Mouse (Mus musculus): ENCODE results near the gene Tspan7. TPM values are rescaled to one million over a fixed set of nuclear protein-coding genes. Genes with fewer than 3 reads are reported as not detected.

Gene Tspan7
- 74.4 and 74.5 TPM in 2 replicates for polyA plus RNA-seq (2014; fragmentation: Nextera tagmentation; extraction: Ambion mirVana)

GRCm38 (mm10) chrX:10484872-10485569, at the start of gene Tspan7:
Gene Tspan7, plus strand, starts transcription at chrX:10485158.
- peak within 1 kb of the TSS; percentile 43 for H3K4me3 ChIP-seq (ENCODE audit: low read depth, low read length)
- peak within 1 kb of the TSS; percentile 51 for H3K9ac ChIP-seq (ENCODE audit: low read length)
- no peak within 1 kb of the TSS for H3K27ac ChIP-seq (ENCODE audit: low read depth, low read length)
- 16% methylated on average over 35 of the region's 41 CpGs for WGBS
- ATAC-seq (ENCODE audit: low FRiP score) (peak; percentile 88), DNase-seq (ENCODE audit: low spot score, missing footprints) (peak; percentile 94)
- peak within 1 kb of the TSS; percentile 51 for H3K4me2 ChIP-seq
- H3K36me3 ChIP-seq (ENCODE audit: control insufficient read depth, insufficient read depth, low read length), result no peaks in the 10 kb centered on the region
- H3K9me3 ChIP-seq (ENCODE audit: control insufficient read depth, low read length), result no peaks in the 10 kb centered on the region
- no peaks in the 10 kb centered on the region for H3K4me1 ChIP-seq (ENCODE audit: control insufficient read depth, insufficient read depth, low read length)
- no peaks in the 10 kb centered on the region for H3K27me3 ChIP-seq (ENCODE audit: control insufficient read depth, insufficient read depth, low read length)

GRCm38 (mm10) chrX:10449323-10449980, 35.5 kb upstream of the Tspan7 start:
- Histone ChIP-seq H3K36me3 (ENCODE audit: control insufficient read depth, insufficient read depth, low read length) (no peaks in the 10 kb centered on the region), H3K27ac (ENCODE audit: low read depth, low read length) (no peak overlapping the region), H3K4me3 (ENCODE audit: low read depth, low read length) (no peak overlapping the region), H3K4me2 (no peak overlapping the region), H3K27me3 (ENCODE audit: control insufficient read depth, insufficient read depth, low read length) (no peaks in the 10 kb centered on the region), H3K4me1 (ENCODE audit: control insufficient read depth, insufficient read depth, low read length) (no peaks in the 10 kb centered on the region), H3K9ac (ENCODE audit: low read length) (no peak overlapping the region), H3K9me3 (ENCODE audit: control insufficient read depth, low read length) (no peaks in the 10 kb centered on the region)
- ATAC-seq (ENCODE audit: low FRiP score), result no peak
- WGBS, result 85% methylated on average over 10 of the region's 10 CpGs
- DNase-seq (ENCODE audit: low spot score, missing footprints), result no peak

- H3K4me1 ChIP-seq (ENCODE audit: control insufficient read depth, insufficient read depth, low read length), result no peaks in the 10 kb centered on the region
- 56% methylated on average over 2 of the region's 2 CpGs for WGBS
- H3K4me3 ChIP-seq (ENCODE audit: low read depth, low read length), result no peak overlapping the region
- no peak overlapping the region for H3K27ac ChIP-seq (ENCODE audit: low read depth, low read length)
- H3K36me3 ChIP-seq (ENCODE audit: control insufficient read depth, insufficient read depth, low read length), result no peaks in the 10 kb centered on the region
- DNase-seq (ENCODE audit: low spot score, missing footprints), result no peak
- no peaks in the 10 kb centered on the region for H3K9me3 ChIP-seq (ENCODE audit: control insufficient read depth, low read length)
- ATAC-seq (ENCODE audit: low FRiP score), result no peak
- no peaks in the 10 kb centered on the region for H3K27me3 ChIP-seq (ENCODE audit: control insufficient read depth, insufficient read depth, low read length)
- H3K4me2 ChIP-seq, result no peak overlapping the region
- H3K9ac ChIP-seq (ENCODE audit: low read length), result no peak overlapping the region
Observed at GRCm38 (mm10) chrX:10450143-10451060, 34.6 kb upstream of the Tspan7 start.

- Histone ChIP-seq H3K9ac (ENCODE audit: low read length) (no peak overlapping the region), H3K27me3 (ENCODE audit: control insufficient read depth, insufficient read depth, low read length) (no peaks in the 10 kb centered on the region), H3K27ac (ENCODE audit: low read depth, low read length) (no peak overlapping the region), H3K9me3 (ENCODE audit: control insufficient read depth, low read length) (no peaks in the 10 kb centered on the region), H3K4me2 (no peak overlapping the region), H3K36me3 (ENCODE audit: control insufficient read depth, insufficient read depth, low read length) (no peaks in the 10 kb centered on the region), H3K4me3 (ENCODE audit: low read depth, low read length) (no peak overlapping the region), H3K4me1 (ENCODE audit: control insufficient read depth, insufficient read depth, low read length) (no peaks in the 10 kb centered on the region)
- no peak for ATAC-seq (ENCODE audit: low FRiP score)
- no peak for DNase-seq (ENCODE audit: low spot score, missing footprints)
- WGBS, result 54% methylated on average over 1 of the region's 1 CpGs
Observed at GRCm38 (mm10) chrX:10453798-10454197, 31.2 kb upstream of the Tspan7 start.

GRCm38 (mm10) chrX:10457256-10457655, 27.7 kb upstream of the Tspan7 start:
- H3K9ac ChIP-seq (ENCODE audit: low read length), result no peak overlapping the region
- H3K27me3 ChIP-seq (ENCODE audit: control insufficient read depth, insufficient read depth, low read length), result no peaks in the 10 kb centered on the region
- no peak overlapping the region for H3K4me2 ChIP-seq
- H3K4me1 ChIP-seq (ENCODE audit: control insufficient read depth, insufficient read depth, low read length), result no peaks in the 10 kb centered on the region
- WGBS, result 87% methylated on average over 3 of the region's 3 CpGs
- H3K27ac ChIP-seq (ENCODE audit: low read depth, low read length), result no peak overlapping the region
- H3K4me3 ChIP-seq (ENCODE audit: low read depth, low read length), result no peak overlapping the region
- no peaks in the 10 kb centered on the region for H3K36me3 ChIP-seq (ENCODE audit: control insufficient read depth, insufficient read depth, low read length)
- ATAC-seq (ENCODE audit: low FRiP score), result no peak
- no peaks in the 10 kb centered on the region for H3K9me3 ChIP-seq (ENCODE audit: control insufficient read depth, low read length)
- DNase-seq (ENCODE audit: low spot score, missing footprints), result no peak

- DNase-seq (ENCODE audit: low spot score, missing footprints) (no peak), ATAC-seq (ENCODE audit: low FRiP score) (no peak)
- Histone ChIP-seq H3K27me3 (ENCODE audit: control insufficient read depth, insufficient read depth, low read length) (no peaks in the 10 kb centered on the region), H3K9ac (ENCODE audit: low read length) (no peak overlapping the region), H3K4me3 (ENCODE audit: low read depth, low read length) (no peak overlapping the region), H3K27ac (ENCODE audit: low read depth, low read length) (no peak overlapping the region), H3K4me1 (ENCODE audit: control insufficient read depth, insufficient read depth, low read length) (no peaks in the 10 kb centered on the region), H3K36me3 (ENCODE audit: control insufficient read depth, insufficient read depth, low read length) (no peaks in the 10 kb centered on the region), H3K4me2 (no peak overlapping the region), H3K9me3 (ENCODE audit: control insufficient read depth, low read length) (no peaks in the 10 kb centered on the region)
- WGBS, result 87% methylated on average over 1 of the region's 1 CpGs
Observed at GRCm38 (mm10) chrX:10477088-10477487, 7.9 kb upstream of the Tspan7 start.

- 77% methylated on average over 10 of the region's 10 CpGs for WGBS
- no peak for DNase-seq (ENCODE audit: low spot score, missing footprints)
- H3K4me3 ChIP-seq (ENCODE audit: low read depth, low read length), result no peak overlapping the region
- H3K9me3 ChIP-seq (ENCODE audit: control insufficient read depth, low read length), result no peaks in the 10 kb centered on the region
- H3K36me3 ChIP-seq (ENCODE audit: control insufficient read depth, insufficient read depth, low read length), result no peaks in the 10 kb centered on the region
- no peak for ATAC-seq (ENCODE audit: low FRiP score)
- H3K4me2 ChIP-seq, result no peak overlapping the region
- H3K27me3 ChIP-seq (ENCODE audit: control insufficient read depth, insufficient read depth, low read length), result no peaks in the 10 kb centered on the region
- no peaks in the 10 kb centered on the region for H3K4me1 ChIP-seq (ENCODE audit: control insufficient read depth, insufficient read depth, low read length)
- no peak overlapping the region for H3K27ac ChIP-seq (ENCODE audit: low read depth, low read length)
- no peak overlapping the region for H3K9ac ChIP-seq (ENCODE audit: low read length)
Observed at GRCm38 (mm10) chrX:10479031-10479886, 5.7 kb upstream of the Tspan7 start.

GRCm38 (mm10) chrX:10479943-10480342, 5.0 kb upstream of the Tspan7 start:
- H3K27ac ChIP-seq (ENCODE audit: low read depth, low read length), result no peak overlapping the region
- WGBS, result 83% methylated on average over 4 of the region's 4 CpGs

More at GRCm38 (mm10) chrX:10479943-10480342, 5.0 kb upstream of the Tspan7 start:
- no peaks in the 10 kb centered on the region for H3K4me1 ChIP-seq (ENCODE audit: control insufficient read depth, insufficient read depth, low read length)
- H3K27me3 ChIP-seq (ENCODE audit: control insufficient read depth, insufficient read depth, low read length), result no peaks in the 10 kb centered on the region
- H3K9me3 ChIP-seq (ENCODE audit: control insufficient read depth, low read length), result no peaks in the 10 kb centered on the region
- no peak overlapping the region for H3K4me3 ChIP-seq (ENCODE audit: low read depth, low read length)
- DNase-seq (ENCODE audit: low spot score, missing footprints) (no peak), ATAC-seq (ENCODE audit: low FRiP score) (no peak)
- no peak overlapping the region for H3K9ac ChIP-seq (ENCODE audit: low read length)
- no peaks in the 10 kb centered on the region for H3K36me3 ChIP-seq (ENCODE audit: control insufficient read depth, insufficient read depth, low read length)
- H3K4me2 ChIP-seq, result no peak overlapping the region

Data from midbrain, embryonic 11.5 days (tissue).